Mouse (Mus musculus) stomach, postnatal 0 days (tissue): ENCODE data around the gene Cdk14.

Source experiments
- CTCF ChIP-seq: IDR thresholded peaks from 2 replicates; pipeline ENCODE4 v1.5.1; 2016; ENCODE audit warnings: antibody characterized with exemption, low read depth, mild to moderate bottlenecking, moderate library complexity
- EP300 ChIP-seq: optimal IDR thresholded peaks from 2 replicates; pipeline ENCODE3; 2016; ENCODE audit warnings: antibody characterized with exemption

- TF ChIP-seq CTCF (no peak), EP300 (no peak)
Measured at GRCm38 (mm10) chr5:5064686-5065085, 355.4 kb downstream of the Cdk14 start.
